Mouse (Mus musculus): ENCODE measurements around the gene Otogl.

GRCm38 (mm10) chr10:107739815-107740214 lies 172.1 kb downstream of the Otogl start:
- TF ChIP-seq CTCF (IDR thresholded peaks at IDR 0.05; ENCODE audit: low read depth, low read length) = no peak
- no peak for TF ChIP-seq POLR2AphosphoS5 (IDR thresholded peaks at IDR 0.05; ENCODE audit: insufficient replicate concordance, low read depth, low read length)

Measured in G1E (cell line).